Mouse (Mus musculus) liver, embryonic 14.5 days (tissue): ENCODE data around the gene Tmem254a.
"Not testable (repeated sequence)": the region's sequence is repeated elsewhere in the genome, so short reads cannot be mapped to it uniquely, and the experiment has no call there.

Experiments
- CTCF ChIP-seq: IDR thresholded peaks from 2 replicates; pipeline ENCODE4 v1.5.1; 2016; ENCODE audit warnings: antibody characterized with exemption, low read depth, control low read depth
- EP300 ChIP-seq: IDR thresholded peaks from 2 replicates; pipeline ENCODE4 v1.6.1; 2016; ENCODE audit warnings: antibody characterized with exemption, low read depth

- not testable (repeated sequence) for TF ChIP-seq EP300, CTCF
Measured at GRCm38 (mm10) chr14:25926814-25927561, 484 bp downstream of the Tmem254a start.
